Mouse (Mus musculus) retina, adult 2 months (tissue): ENCODE data around the gene Zdhhc7.

ENCODE experiments used
- DNase-seq: peaks from one replicate; pipeline ENCODE4 v3.0.0-alpha.2; 2012; ENCODE audit warnings: low read depth, low spot score

Zdhhc7 gene

DNA sequence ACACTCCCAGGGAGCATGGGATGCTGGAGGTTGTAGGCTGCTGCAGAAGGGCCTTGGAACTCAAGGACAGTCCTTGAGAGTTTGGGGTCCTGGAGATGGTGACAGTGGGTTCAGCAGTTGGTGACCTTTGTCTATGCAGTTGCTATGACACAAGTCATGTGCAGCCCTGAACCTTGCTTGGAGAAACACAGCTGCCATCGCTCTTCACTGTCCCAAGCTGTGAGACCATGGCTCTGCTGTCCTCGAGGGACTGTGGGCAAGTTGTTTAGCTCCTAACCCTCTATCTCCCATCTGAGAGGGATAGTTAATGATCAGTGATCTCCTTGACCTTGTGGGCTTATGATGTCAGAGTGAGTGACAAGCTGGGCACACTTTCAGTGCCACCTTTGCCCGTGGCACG lies 64.7 kb downstream of the Zdhhc7 start:
- no peak for DNase-seq

DNA sequence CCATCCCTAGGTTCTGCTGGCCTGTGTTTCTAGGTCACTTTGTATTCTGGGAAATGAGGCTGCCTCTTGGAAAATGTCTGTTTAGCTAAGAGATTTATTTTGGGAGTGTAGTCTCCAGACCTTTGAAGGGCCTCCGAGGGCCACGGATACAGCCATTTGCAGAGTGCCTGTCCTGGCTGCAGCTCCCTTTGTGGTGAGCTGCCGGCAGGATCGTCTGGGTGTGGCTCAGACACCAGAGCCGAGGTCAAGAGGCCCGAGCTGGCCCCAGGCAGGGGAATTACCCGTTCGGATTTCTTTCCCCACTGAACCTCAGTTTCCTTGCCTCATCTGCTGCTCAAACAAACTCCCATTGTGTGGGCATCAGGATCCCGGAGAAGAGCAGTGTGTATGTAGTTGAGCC lies 65.2 kb downstream of the Zdhhc7 start:
- no peak for DNase-seq

DNA sequence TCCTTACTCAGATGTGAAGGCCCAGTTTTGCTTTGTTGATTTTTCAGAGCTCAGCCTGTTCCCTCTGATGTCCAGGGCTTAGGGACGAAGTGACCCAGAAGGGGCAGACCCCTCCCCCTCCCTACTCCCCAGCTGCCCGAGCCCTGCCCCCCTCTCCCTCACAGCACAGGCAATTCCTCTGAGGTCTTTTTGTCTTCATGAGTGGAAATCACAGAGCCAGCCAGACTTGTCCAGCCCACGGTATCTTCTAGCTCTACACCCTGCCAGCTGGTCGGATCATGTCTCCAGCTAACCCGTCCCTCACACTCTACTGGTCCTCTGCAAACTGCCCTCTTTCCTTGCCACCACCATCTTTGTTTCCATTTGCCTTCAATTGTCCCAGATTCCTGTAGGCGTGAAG lies 66.8 kb downstream of the Zdhhc7 start:
- no peak for DNase-seq

DNA sequence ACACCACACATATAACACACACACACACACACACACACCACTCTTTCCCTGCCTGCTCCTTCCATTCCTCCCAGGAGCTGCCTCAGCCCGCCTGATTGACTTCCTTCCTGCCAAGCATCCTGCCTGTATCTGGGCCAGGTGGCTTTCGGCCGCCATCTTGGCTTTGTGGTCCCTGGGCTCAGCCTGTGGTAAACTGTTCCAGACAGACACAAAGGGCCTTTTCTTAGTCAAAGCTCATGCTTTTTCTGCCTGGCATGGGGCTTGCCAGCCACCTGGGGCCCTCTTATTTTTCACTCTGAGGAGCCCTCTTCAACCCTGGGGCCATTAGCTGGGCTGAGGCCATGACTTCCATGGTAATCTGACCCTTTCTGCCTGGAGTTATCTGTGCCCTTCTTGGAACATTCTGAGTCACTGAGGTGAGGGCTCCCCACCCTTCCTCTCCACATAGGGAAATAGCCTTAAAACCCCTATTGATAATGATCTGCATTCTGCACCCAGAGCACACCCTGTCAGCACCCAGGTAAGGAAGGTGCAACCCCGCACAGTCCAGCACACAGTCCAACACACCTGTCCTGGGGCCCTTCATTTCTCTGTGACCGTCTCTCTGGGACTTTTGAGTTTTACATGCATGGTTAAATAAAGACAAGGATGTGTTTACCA lies 68.6 kb downstream of the Zdhhc7 start:
- DNase-seq = no peak
